Mouse (Mus musculus) embryonic stem cell, embryonic (primary cell): Measurements from ENCODE around the gene Gna11.

ENCODE experiments used
- CTCF ChIA-PET, 4 experiments: fragments of 300-600 bp in 2 of 4; fragments of 350-600 bp in 2 of 4; sonication (Branson Sonifier 250); formaldehyde crosslinking; loops; one replicate each; lab custom pipeline; 2022; ENCODE audit warnings: inconsistent platforms in 2 of 4; lab: Charles Lee
- POLR2A ChIA-PET, 4 experiments: fragments of 300-600 bp in 2 of 4; fragments of 350-600 bp in 2 of 4; sonication (Branson Sonifier 250); formaldehyde crosslinking; loops; one replicate each; lab custom pipeline; 2022; ENCODE audit warnings: antibody characterized with exemption in 4 of 4, inconsistent platforms in 1 of 4; lab: Charles Lee

Gene Gna11

DNA sequence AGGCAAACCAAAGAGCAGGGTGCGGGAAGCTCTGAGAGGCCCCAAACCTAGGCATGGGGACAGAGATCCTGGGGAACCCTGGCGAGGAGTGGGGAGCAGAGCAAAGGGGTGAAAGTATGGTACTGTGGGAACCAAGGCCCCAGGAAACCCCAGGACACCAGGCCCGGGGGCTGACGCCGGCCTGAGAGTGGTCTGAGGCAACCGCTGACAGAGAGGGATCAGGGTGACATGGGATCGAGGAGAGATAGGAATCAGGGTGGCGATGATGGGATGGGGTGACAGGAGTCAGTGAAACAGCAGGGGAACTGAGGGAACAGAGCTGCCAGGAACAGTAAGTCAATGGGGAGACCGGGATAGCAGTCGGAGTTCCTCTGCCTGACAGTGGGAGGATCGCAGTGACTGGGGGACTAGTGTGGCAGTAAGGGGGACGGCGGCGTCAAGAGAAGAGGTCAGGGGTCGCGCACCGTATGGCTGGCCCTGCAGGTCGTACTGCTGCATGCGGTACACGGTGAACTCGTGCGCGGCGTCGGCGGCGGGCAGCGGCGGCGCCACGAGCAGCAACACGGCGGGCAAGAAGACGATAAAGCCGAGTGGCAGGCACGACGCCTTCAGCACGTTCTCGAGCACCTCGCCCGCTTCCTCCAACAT lies 49.2 kb downstream of the Gna11 start:
- ChIA-PET CTCF (interaction anchor here (0.5 to 2.5 kb wide), 24 partner anchors 8 to 470 kb away, joined by 3 to 13 read pairs (median 3); partner anchors contain the start of genes Celf5 (in 2 of the 4), Diras1 (in 1 of the 4), Gna11 (in 1 of the 4) and Pip5k1c (in 1 of the 4)), POLR2A (interaction anchor here (0.5 to 5.5 kb wide), 41 partner anchors 8 to 566 kb away, joined by 3 to 60 read pairs (median 4); partner anchors contain the start of genes Cactin (in 1 of the 4), Eef2 (in 1 of the 4), Gadd45b (in 1 of the 4) and Gna11 (in 1 of the 4))

GRCm38 (mm10) chr10:81495151-81495550 lies 49.8 kb downstream of the Gna11 start:
- ChIA-PET POLR2A (interaction anchor here in 3 of 4 experiments (0.7 to 5.5 kb wide), 13 partner anchors 9 to 93 kb away, joined by 3 to 60 read pairs (median 9); partner anchors contain the start of genes Celf5 (in 1 of the 3) and Gna11 (in 1 of the 3)), CTCF (interaction anchor here in 3 of 4 experiments (0.5 to 2.5 kb wide), 8 partner anchors 10 to 469 kb away, joined by 3 to 8 read pairs (median 3); partner anchors contain the start of gene Diras1 (in 1 of the 3))

DNA sequence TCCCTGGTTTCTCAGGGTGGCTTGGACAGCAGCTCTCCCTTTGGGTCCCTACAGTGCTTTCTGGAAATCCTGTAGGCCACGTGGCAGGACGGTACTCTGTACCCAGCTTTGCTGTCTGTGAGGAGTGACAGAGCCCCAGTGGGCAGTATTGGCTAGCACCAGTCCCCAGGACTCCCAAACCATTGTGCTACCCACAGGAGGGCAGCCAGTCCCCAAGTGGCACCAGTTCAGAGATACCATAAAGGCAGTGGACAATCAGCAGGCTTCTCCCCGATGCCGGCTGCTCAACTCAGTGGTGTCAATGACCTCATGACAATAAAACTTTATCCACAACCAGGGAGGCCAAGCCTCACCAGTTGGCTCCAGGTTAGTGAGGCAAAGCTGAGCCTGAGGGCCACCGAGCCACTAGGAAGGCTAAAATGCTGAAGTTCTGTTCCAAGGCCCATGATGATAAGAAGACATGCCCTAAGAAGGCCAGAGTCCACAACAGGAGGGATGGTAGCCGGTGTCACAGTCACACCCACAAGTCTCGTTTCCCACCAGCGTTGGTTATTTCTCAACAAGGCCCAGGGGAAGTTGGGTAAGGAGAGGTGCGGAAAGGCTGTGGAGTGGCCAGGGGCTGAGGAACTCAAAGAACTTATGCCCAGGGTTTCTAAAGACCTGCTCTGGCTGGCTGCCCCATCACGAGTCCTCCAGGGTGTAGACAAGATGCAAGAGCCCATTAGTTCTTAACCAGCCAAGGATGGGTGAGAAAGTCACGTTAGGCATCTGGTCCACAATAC lies 50.5 kb downstream of the Gna11 start:
- POLR2A ChIA-PET = interaction anchor here in 3 of 4 experiments (0.5 to 5.5 kb wide), 11 partner anchors 8 to 1653 kb away, joined by 3 to 60 read pairs (median 10); partner anchors contain the start of genes Celf5 (in 1 of the 3) and Gna11 (in 1 of the 3)
- CTCF ChIA-PET = interaction anchor here in 2 of 4 experiments (1.0 to 2.5 kb wide), 7 partner anchors 8 to 276 kb away, joined by 3 to 8 read pairs (median 4); no protein-coding TSS in a partner anchor

DNA sequence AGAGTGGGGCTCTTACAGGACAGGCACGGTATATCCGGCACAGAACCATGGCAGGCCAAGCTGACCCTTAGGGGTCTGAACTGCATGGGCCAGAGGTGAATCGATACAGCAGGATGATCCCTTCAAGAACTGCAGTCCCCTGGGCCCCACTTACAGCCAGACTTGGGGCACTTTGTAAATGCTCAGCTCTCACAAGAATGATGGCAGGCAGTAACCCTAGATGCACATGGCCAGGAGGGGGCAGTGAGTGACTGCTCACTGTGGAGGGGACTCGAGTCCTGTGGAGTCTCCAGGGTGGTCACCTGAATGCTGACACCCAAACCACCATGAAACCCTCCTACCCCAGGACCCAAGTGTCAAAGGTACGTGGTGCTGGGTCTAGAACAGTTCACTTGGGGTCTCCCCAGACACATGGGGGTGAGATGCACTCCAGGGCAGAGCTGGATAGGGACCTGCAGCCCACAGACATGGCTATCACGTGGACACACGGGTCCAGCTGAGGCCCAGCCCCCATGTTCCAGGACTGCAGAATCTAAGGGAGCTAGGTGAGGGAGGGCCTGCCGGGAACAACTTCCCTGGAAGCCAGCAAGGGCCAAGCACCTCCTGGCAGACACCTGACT lies 51.3 kb downstream of the Gna11 start:
- CTCF ChIA-PET = interaction anchor here in 2 of 4 experiments (0.6 to 1.8 kb wide), 5 partner anchors 9 to 58 kb away, joined by 3 to 5 read pairs (median 4); no protein-coding TSS in a partner anchor
- POLR2A ChIA-PET = interaction anchor here in 2 of 4 experiments (1.1 to 5.5 kb wide), 6 partner anchors 9 to 92 kb away, joined by 3 to 60 read pairs (median 4); no protein-coding TSS in a partner anchor

GRCm38 (mm10) chr10:81492606-81493240 lies 52.3 kb downstream of the Gna11 start:
- POLR2A ChIA-PET = interaction anchor here in 2 of 4 experiments (1.1 to 1.7 kb wide), 3 partner anchors 9 to 27 kb away, joined by 3 to 4 read pairs (median 3); no protein-coding TSS in a partner anchor
- CTCF ChIA-PET = interaction anchor here in 1 of 4 experiments (1.3 to 1.7 kb wide), 2 partner anchors 9 to 10 kb away, joined by 5 read pairs; no protein-coding TSS in a partner anchor

DNA sequence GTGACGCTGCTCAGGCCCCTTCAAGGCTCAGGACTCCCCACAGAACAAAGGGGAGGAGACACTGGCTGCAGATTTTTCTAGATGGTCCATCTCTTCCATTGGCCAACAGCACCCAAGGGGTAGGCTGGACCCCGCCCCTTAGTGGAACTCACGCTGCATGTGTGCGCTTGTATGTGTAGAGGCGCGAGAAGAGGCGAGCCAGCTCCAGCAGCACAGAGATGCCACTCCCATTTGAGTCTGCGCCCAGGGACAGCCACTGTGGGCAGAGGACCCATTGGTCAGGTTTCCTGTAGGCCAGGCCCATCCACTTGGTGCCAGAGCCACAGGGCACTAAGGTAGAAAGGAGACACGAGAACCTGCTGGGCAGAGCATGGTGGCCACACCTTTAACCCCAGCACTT lies 54.0 kb downstream of the Gna11 start:
- CTCF ChIA-PET = interaction anchor here in 2 of 4 experiments (0.9 to 1.7 kb wide), 3 partner anchors 12 to 59 kb away, joined by 3 to 5 read pairs (median 3); no protein-coding TSS in a partner anchor

DNA sequence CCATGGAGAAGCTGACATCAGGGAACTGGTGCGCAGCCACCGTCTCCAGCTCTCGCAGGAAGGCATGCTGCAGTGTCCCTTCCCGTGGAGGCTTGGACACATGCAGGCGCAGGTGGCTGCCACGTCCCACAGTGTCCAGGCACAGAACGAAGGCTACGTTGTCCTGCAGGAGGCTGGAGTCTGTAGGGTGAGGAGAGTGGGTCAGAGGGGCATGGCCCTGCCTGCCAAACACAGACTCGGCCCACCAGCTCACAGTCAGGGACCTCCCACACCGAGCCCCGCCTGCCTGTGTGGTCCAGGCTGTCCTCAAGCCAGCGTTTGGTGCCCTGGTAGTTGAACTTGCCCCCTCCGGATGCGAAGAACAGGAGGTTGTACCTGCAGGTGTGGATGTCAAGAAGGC lies 55.0 kb downstream of the Gna11 start:
- CTCF ChIA-PET = interaction anchor here in 2 of 4 experiments (0.9 to 2.6 kb wide), 3 partner anchors 13 to 63 kb away, joined by 3 to 11 read pairs (median 4); no protein-coding TSS in a partner anchor
- POLR2A ChIA-PET = interaction anchor here in 2 of 4 experiments (0.8 to 3.4 kb wide), 3 partner anchors 18 to 65 kb away, joined by 3 to 19 read pairs (median 4); no protein-coding TSS in a partner anchor

More for the DNA sequence above, 54.0 kb downstream of the Gna11 start:
- POLR2A ChIA-PET = interaction anchor here in 2 of 4 experiments (0.8 to 3.4 kb wide), 4 partner anchors 15 to 63 kb away, joined by 3 to 19 read pairs (median 4); no protein-coding TSS in a partner anchor

- CTCF ChIA-PET = interaction anchor here in 2 of 4 experiments (0.5 to 2.6 kb wide), 8 partner anchors 8 to 321 kb away, joined by 3 to 11 read pairs (median 3); partner anchors contain the start of genes Ncln (in 1 of the 2) and Pias4 (in 1 of the 2)
- POLR2A ChIA-PET = interaction anchor here (0.8 to 4.8 kb wide), 15 partner anchors 8 to 382 kb away, joined by 3 to 23 read pairs (median 4); partner anchors contain the start of genes Ncln (in 4 of the 4), Map2k2 (in 1 of the 4), Pip5k1c (in 1 of the 4) and Sirt6 (in 1 of the 4)
Measured at GRCm38 (mm10) chr10:81488081-81488480, 56.9 kb downstream of the Gna11 start.

DNA sequence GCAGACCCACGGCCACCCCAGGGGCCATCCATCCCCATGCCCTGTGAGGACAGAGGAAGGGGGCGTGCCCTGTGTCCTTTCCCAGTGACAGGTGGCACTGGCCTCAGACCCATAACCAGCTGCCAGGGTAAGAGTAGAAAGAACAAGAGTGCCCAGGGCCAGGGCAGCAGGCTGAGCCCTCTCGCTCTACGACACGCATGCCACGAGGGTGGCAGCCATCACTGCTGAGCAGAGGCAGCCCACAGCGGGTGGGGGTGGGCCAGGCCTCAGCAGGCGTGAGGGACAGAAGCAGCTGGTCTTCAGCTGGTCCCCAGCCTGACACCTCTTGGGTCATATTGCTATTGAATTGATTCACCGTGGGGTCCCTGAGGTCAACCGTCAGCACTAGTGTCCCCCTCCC lies 58.5 kb downstream of the Gna11 start:
- POLR2A ChIA-PET = interaction anchor here in 2 of 4 experiments (1.7 to 4.8 kb wide), 3 partner anchors 9 to 64 kb away, joined by 3 to 23 read pairs (median 10); partner anchors contain the start of gene Ncln (in 2 of the 2)

GRCm38 (mm10) chr10:81485479-81486018 lies 59.4 kb downstream of the Gna11 start:
- ChIA-PET POLR2A (interaction anchor here (0.5 to 4.8 kb wide), 23 partner anchors 9 to 1808 kb away, joined by 3 to 23 read pairs (median 3); partner anchors contain the start of genes Ncln (in 3 of the 4) and Fzr1 (in 1 of the 4)), CTCF (interaction anchor here (0.6 to 2.7 kb wide), 32 partner anchors 8 to 294 kb away, joined by 3 to 27 read pairs (median 4); partner anchors contain the start of genes Fzr1 (in 1 of the 4), Gna15 (in 1 of the 4), Ncln (in 1 of the 4) and Pip5k1c (in 1 of the 4))

More for the DNA sequence above, 58.5 kb downstream of the Gna11 start:
- CTCF ChIA-PET = interaction anchor here in 1 of 4 experiments (0.6 to 2.5 kb wide), 4 partner anchors 34 to 182 kb away, joined by 3 to 27 read pairs (median 7); no protein-coding TSS in a partner anchor

GRCm38 (mm10) chr10:81485060-81485449 lies 59.9 kb downstream of the Gna11 start:
- ChIA-PET POLR2A (interaction anchor here (0.5 to 4.8 kb wide), 29 partner anchors 8 to 1807 kb away, joined by 3 to 23 read pairs (median 3); partner anchors contain the start of genes Ncln (in 3 of the 4), Cactin (in 1 of the 4) and Fzr1 (in 1 of the 4)), CTCF (interaction anchor here (0.6 to 2.7 kb wide), 34 partner anchors 9 to 294 kb away, joined by 3 to 27 read pairs (median 4); partner anchors contain the start of genes Fzr1 (in 1 of the 4), Gipc3 (in 1 of the 4), Gna15 (in 1 of the 4) and Ncln (in 1 of the 4))

GRCm38 (mm10) chr10:81484441-81485059 lies 60.4 kb downstream of the Gna11 start:
- ChIA-PET POLR2A (interaction anchor here (0.5 to 4.8 kb wide), 30 partner anchors 8 to 1807 kb away, joined by 3 to 23 read pairs (median 3); partner anchors contain the start of genes Ncln (in 3 of the 4), Cactin (in 1 of the 4) and Fzr1 (in 1 of the 4)), CTCF (interaction anchor here (0.6 to 2.7 kb wide), 32 partner anchors 9 to 1541 kb away, joined by 3 to 27 read pairs (median 4); partner anchors contain the start of genes Fzr1 (in 1 of the 4), Gipc3 (in 1 of the 4), Gna15 (in 1 of the 4) and Ncln (in 1 of the 4))

- POLR2A ChIA-PET = interaction anchor here in 2 of 4 experiments (0.5 to 4.8 kb wide), 15 partner anchors 9 to 1180 kb away, joined by 3 to 23 read pairs (median 4); partner anchors contain the start of genes Ncln (in 2 of the 2) and Cactin (in 1 of the 2)
- CTCF ChIA-PET = interaction anchor here (0.6 to 2.7 kb wide), 10 partner anchors 10 to 142 kb away, joined by 3 to 20 read pairs (median 4); partner anchors contain the start of gene Gipc3 (in 1 of the 4)
Measured at GRCm38 (mm10) chr10:81483983-81484382, 61.0 kb downstream of the Gna11 start.

DNA sequence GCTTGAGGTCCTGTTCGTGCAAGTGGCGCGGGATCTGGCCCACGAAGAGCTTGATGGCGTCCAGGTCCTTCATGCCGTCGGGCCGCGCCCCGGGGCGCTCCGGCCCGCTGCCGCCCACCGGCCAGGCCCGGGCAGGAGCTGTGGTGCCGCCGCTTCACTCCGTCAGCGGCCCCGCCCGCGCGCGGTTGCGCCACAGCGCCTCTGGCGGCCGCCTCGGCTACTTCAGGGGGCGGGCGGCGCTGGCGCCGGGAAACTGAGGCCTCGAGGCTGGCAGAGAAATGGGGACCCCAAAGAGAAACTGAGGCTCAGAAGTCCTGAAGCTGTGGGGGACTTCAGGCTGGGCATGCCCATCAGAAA lies 62.5 kb downstream of the Gna11 start, which contains the start of gene Celf5:
Celf5 (minus strand) TSS at position 177 of the 357 bp plus-strand sequence.
- ChIA-PET POLR2A (interaction anchor here in 3 of 4 experiments (0.6 to 1.7 kb wide), 26 partner anchors 9 to 553 kb away, joined by 3 to 9 read pairs (median 4); partner anchors contain the start of genes Ncln (in 2 of the 3), Eef2 (in 1 of the 3), Gadd45b (in 1 of the 3) and Gna15 (in 1 of the 3)), CTCF (interaction anchor here (0.6 to 2.3 kb wide), 48 partner anchors 9 to 289 kb away, joined by 3 to 23 read pairs (median 4); partner anchors contain the start of genes Ncln (in 2 of the 4), Pip5k1c (in 2 of the 4), 4930404N11Rik (in 1 of the 4) and Gna11 (in 1 of the 4))
